Mouse (Mus musculus) heart, adult 2 months (tissue): ENCODE measurements around the gene Pomt2. TPM values are rescaled to one million over a fixed set of nuclear protein-coding genes. Genes with fewer than 3 reads are reported as not detected.

Experiments
- DNase-seq, 2 experiments: peaks; one replicate each; pipeline ENCODE4 v3.0.0; 2021
- H3K27ac ChIP-seq: fragments of 200-600 bp; 2 replicates; pipeline ENCODE4 v1.8.1; 2022
- H3K27me3 ChIP-seq: fragments of 200-500 bp; 2 replicates; pipeline ENCODE4 v1.6.1; 2012; ENCODE audit warnings: mild to moderate bottlenecking, low read length, inconsistent platforms, mixed read lengths; ENCODE audit not compliant: control insufficient read depth, insufficient read depth
- H3K36me3 ChIP-seq: fragments of 200-500 bp; 2 replicates; pipeline ENCODE4 v1.6.1; 2012; ENCODE audit warnings: low read length, inconsistent platforms; ENCODE audit not compliant: control insufficient read depth, insufficient read depth
- H3K4me1 ChIP-seq: fragments of 200-500 bp; 2 replicates; pipeline ENCODE4 v1.6.1; 2011; ENCODE audit warnings: low read length; ENCODE audit not compliant: control insufficient read depth, insufficient read depth
- H3K4me3 ChIP-seq: fragments of 200-600 bp; 2 replicates; pipeline ENCODE4 v1.8.1; 2022
- H3K79me2 ChIP-seq: fragments of 200-500 bp; replicated peaks from 2 replicates; pipeline ENCODE4 v1.6.1; 2012; ENCODE audit warnings: mild to moderate bottlenecking, inconsistent platforms, low read length, moderate library complexity, mixed read lengths; ENCODE audit not compliant: control insufficient read depth, insufficient read depth
- H3K9ac ChIP-seq: fragments of 200-500 bp; 2 replicates; pipeline ENCODE4 v1.6.1; 2012; ENCODE audit warnings: low read depth, mild to moderate bottlenecking, control low read depth, inconsistent platforms, low read length, mixed read lengths
- CTCF ChIP-seq: fragments of 200-600 bp; IDR thresholded peaks from 2 replicates; pipeline ENCODE4 v1.8.1; 2022; ENCODE audit warnings: antibody characterized with exemption, mild to moderate bottlenecking, moderate library complexity
- EP300 ChIP-seq: fragments of 200-500 bp; IDR thresholded peaks from 2 replicates; pipeline ENCODE4 v1.6.1; 2011; ENCODE audit warnings: low read depth, low read length, control low read depth; ENCODE audit not compliant: insufficient read depth
- POLR2A ChIP-seq: fragments of 200-500 bp; IDR thresholded peaks from 2 replicates; pipeline ENCODE4 v1.6.1; 2011; ENCODE audit warnings: mild to moderate bottlenecking, low read depth, low read length, control low read depth; ENCODE audit not compliant: insufficient read depth
- WGBS: fragments of 180-500 bp; shearing (Covaris S2); methylation state at CpG from one replicate; pipeline ENCODE4 v1.1.7; 2018; 5-methylcytosine and 5-hydroxymethylcytosine counted together
- intact Hi-C: fragments of 180-260 bp; cut with DNase I; formaldehyde crosslinking; loops from one replicate; pipeline ENCODE4 v1.15.1; 2025
- polyA plus RNA-seq: library from polyadenylated mRNA; depleted of rRNA; stranded (reverse); fragments of >200 nt; gene quantifications from 2 replicates; pipeline ENCODE4 v1.2.3, GENCODE M21; 2012
- total RNA-seq, 2 experiments: library from RNA; stranded (reverse); gene quantifications; 2 replicates each; pipeline ENCODE4 v1.2.3; 2021

Gene Pomt2
- total and polyA plus RNA-seq, 3 experiments = 9.4 to 9.8 (median 9.7) TPM

DNA sequence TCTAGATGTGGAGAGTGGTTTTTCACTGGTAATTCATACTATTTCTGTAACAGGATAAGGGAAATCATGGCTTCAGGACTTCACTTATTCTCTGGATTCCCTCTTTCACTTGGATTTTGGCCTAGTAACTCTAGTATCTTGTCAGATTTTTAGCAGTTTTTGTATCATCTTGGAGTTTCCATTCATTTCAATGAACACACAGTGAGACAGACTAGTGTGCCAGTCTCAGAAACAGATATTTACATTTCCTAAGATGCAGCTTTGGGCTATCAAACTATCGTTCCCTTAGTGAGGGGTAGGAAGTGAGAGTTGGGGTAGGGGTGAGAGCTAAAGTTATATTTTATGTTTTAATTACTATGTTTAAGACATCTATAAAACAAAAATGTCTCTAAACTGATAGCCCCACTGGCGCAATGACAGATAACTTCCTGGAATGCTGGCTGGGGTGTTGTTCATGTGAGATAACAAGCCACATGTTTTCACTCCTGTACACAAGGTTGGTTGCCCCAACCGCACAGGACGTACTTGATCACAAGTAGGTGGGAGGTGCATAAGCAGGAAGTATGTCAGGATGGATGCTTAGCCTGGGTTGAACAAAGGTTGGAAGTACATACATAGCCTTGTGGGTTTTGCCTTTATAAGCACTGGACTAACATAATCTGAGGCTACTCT, 25.7 kb downstream of the Pomt2 start:
- intact Hi-C loops = no loop called here
- DNase-seq = no peak
- TF ChIP-seq CTCF (no peak), EP300 (no peak), POLR2A (no peak)
- WGBS = 81% methylated on average over 4 of the region's 4 CpGs
- H3K36me3 ChIP-seq = no peaks in the 10 kb centered on the region
- H3K4me3 ChIP-seq = no peak overlapping the region
- no peaks in the 10 kb centered on the region for H3K79me2 ChIP-seq
- no peak overlapping the region for H3K9ac ChIP-seq
- H3K27me3 ChIP-seq = no peaks in the 10 kb centered on the region
- H3K27ac ChIP-seq = no peak overlapping the region
- H3K4me1 ChIP-seq = no peaks in the 10 kb centered on the region

DNA sequence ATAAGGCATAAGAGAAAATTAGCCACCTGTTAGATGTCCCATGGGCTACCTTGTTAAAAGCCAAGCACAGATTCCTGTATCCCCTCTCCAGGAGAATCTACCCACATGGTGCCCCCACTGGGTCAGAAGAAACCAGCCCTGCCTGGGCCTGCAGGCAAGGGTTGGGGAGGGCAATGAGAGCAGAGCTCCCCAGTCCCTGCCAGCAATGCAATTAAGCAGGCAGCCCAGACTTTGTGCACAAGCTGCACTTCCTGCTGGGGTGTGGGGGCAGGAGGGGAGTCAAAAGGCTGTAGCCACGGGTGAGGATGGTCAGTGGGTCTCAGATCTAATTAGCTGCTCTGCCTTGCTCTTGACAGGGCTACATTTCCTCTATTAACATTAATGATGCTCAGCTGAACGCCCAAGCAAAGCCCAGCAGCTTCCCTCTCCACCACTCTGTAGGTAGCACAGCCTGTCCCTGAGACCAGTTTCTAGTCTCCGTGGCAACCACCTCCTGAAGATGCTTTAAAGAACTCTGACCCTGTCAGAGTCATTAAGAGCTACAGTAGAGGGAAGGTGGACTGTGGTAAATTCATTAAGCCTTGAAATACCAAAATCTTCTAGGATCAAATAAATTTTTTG, 40.3 kb downstream of the Pomt2 start:
- Histone ChIP-seq H3K79me2 (no peaks in the 10 kb centered on the region), H3K27me3 (no peaks in the 10 kb centered on the region), H3K27ac (no peak overlapping the region), H3K4me1 (no peaks in the 10 kb centered on the region), H3K4me3 (no peak overlapping the region), H3K36me3 (no peaks in the 10 kb centered on the region), H3K9ac (no peak overlapping the region)
- intact Hi-C loops = no loop called here
- 63% methylated on average over 3 of the region's 3 CpGs for WGBS
- no peak for DNase-seq
- no peak for TF ChIP-seq CTCF
- no peak for TF ChIP-seq POLR2A
- TF ChIP-seq EP300 = no peak

GRCm38 (mm10) chr12:87104796-87105195, 43.0 kb downstream of the Pomt2 start:
- Histone ChIP-seq H3K27ac (no peak overlapping the region), H3K79me2 (no peaks in the 10 kb centered on the region), H3K36me3 (no peaks in the 10 kb centered on the region), H3K27me3 (peaks cover 5% of the 10 kb centered on the region; the same call in 1 of the 2 replicates), H3K4me3 (no peak overlapping the region), H3K4me1 (no peaks in the 10 kb centered on the region), H3K9ac (no peak overlapping the region)
- WGBS = 64% methylated on average over 4 of the region's 4 CpGs
- intact Hi-C loops = no loop called here
- TF ChIP-seq EP300 (no peak), POLR2A (no peak), CTCF (no peak)
- DNase-seq = no peak

DNA sequence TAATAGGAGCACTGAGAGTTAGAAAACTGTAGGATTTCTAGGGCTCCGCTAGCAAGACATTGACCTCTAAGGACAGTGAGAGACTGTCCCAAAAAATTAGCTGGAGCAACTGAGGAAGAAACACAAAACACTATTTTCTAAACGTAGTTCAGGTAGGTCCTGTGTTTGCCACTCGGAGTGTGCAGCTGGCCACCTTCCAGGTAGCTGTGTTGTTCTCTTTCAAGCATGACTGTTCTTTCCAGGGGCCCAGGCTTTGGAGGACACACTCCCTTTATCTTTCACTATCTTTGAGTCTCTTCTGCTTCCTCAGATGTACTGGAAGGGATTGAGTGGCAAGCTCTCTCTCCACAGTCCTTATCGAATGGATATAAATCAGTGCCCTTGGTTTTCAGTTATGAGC, 44.3 kb downstream of the Pomt2 start:
- no peak overlapping the region for H3K27ac ChIP-seq
- no peak for DNase-seq
- peaks cover 5% of the 10 kb centered on the region; the same call in 1 of the 2 replicates for H3K27me3 ChIP-seq
- TF ChIP-seq EP300 = no peak
- TF ChIP-seq CTCF = no peak
- TF ChIP-seq POLR2A = no peak
- no peak overlapping the region for H3K4me3 ChIP-seq
- no peaks in the 10 kb centered on the region for H3K4me1 ChIP-seq
- intact Hi-C loops = no loop called here
- 83% methylated on average over 4 of the region's 4 CpGs for WGBS
- no peaks in the 10 kb centered on the region for H3K79me2 ChIP-seq
- no peak overlapping the region for H3K9ac ChIP-seq
- H3K36me3 ChIP-seq = no peaks in the 10 kb centered on the region

- WGBS = 5% methylated on average over 32 of the region's 32 CpGs
- no peak within 1 kb of the TSS for H3K4me3 ChIP-seq
- no peaks in the 10 kb centered on the region for H3K79me2 ChIP-seq
- no peaks in the 10 kb centered on the region for H3K4me1 ChIP-seq
- TF ChIP-seq CTCF (no peak), EP300 (no peak), POLR2A (no peak)
- H3K9ac ChIP-seq = no peak within 1 kb of the TSS
- no peaks in the 10 kb centered on the region for H3K36me3 ChIP-seq
- DNase-seq = no peak
- H3K27me3 ChIP-seq = peaks cover 5% of the 10 kb centered on the region; the same call in 1 of the 2 replicates
- intact Hi-C loops = no loop called here
- H3K27ac ChIP-seq = no peak within 1 kb of the TSS
Measured at GRCm38 (mm10) chr12:87102165-87102631, 45.6 kb downstream of the Pomt2 start, which contains the start of gene Ngb. Gene Ngb (minus strand): TSS chr12:87102539.

DNA sequence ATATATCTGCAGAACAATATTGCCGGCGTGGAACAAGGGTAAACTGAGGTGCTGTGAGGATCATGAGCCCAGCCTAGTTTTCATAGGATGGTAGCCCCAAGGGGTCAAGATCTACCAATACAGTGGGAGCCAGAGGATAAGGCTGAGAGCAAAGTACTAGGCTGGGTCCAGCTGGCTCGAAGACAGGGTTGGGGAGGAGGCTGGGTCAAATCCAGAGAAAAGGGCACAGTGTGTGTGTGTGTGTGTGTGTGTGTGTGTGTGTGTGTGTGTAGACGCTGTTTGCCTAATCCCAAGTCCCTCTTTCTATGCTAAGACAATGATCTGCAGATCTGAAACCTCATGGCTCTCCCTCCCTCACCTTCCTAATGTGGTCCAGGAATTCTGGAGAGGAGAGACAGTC, 47.4 kb downstream of the Pomt2 start:
- peaks cover 5% of the 10 kb centered on the region; the same call in 1 of the 2 replicates for H3K27me3 ChIP-seq
- no peak overlapping the region for H3K9ac ChIP-seq
- 76% methylated on average over 4 of the region's 4 CpGs for WGBS
- no peak overlapping the region for H3K27ac ChIP-seq
- no peaks in the 10 kb centered on the region for H3K79me2 ChIP-seq
- H3K4me3 ChIP-seq = no peak overlapping the region
- intact Hi-C loops = no loop called here
- no peaks in the 10 kb centered on the region for H3K36me3 ChIP-seq
- TF ChIP-seq POLR2A (no peak), CTCF (no peak), EP300 (no peak)
- DNase-seq = no peak
- no peaks in the 10 kb centered on the region for H3K4me1 ChIP-seq
